Mouse (Mus musculus): ENCODE data around the gene Wscd2. TPM values are rescaled to one million over a fixed set of nuclear protein-coding genes. Genes with fewer than 3 reads are reported as not detected.

Gene Wscd2
- total and polyA plus RNA-seq, 3 experiments, result 0.38 to 0.51 (median 0.39) TPM

GRCm38 (mm10) chr5:113637631-113638030 lies 147.5 kb downstream of the Wscd2 start:
- Histone ChIP-seq H3K4me3 (replicated peaks in 1 of 3; ENCODE audit: low read depth in 2 of 3, low read length in 2 of 3, poor library complexity in 1 of 3) (no peak overlapping the region), H3K79me2 (replicated peaks; ENCODE audit: control insufficient read depth, extremely low read depth, insufficient read depth, poor library complexity, severe bottlenecking) (no peaks in the 10 kb centered on the region), H3K4me2 (ENCODE audit: insufficient read depth, low read depth, poor library complexity, severe bottlenecking) (no peak overlapping the region), H3K4me1 (ENCODE audit: control insufficient read depth in 1 of 2, insufficient read depth in 2 of 2) (0 out of 4 replicates have a peak, but pooled peaks cover 0 to 3% of the 10 kb centered on the region in 2 experiments), H3K36me3 (replicated peaks in 1 of 2; ENCODE audit: control insufficient read depth in 1 of 2, insufficient read depth in 1 of 2, low read length in 1 of 2) (no peaks in the 10 kb centered on the region), H3K9ac (ENCODE audit: insufficient read depth, low read depth) (no peak overlapping the region), H3K27ac (ENCODE audit: insufficient read depth, low read depth) (no peak overlapping the region), H3K9me3 (replicated peaks; ENCODE audit: low read length) (no peaks in the 10 kb centered on the region), H3K27me3 (replicated peaks) (peaks cover 91% of the 10 kb centered on the region)
- in situ Hi-C loops (cut with MboI; ENCODE audit: low pct_ligation_motif_present, low pct_unique_long_range_greater_than_20kb, low sequenced_read_pairs), result no loop called here
- no peak for TF ChIP-seq ELF1 (IDR thresholded peaks at IDR 0.05; ENCODE audit: low read depth, low read length)
- TF ChIP-seq ZKSCAN1 (IDR thresholded peaks at IDR 0.05; ENCODE audit: borderline replicate concordance, low read depth, low read length), result no peak
- no peak for TF ChIP-seq MEF2A (IDR thresholded peaks at IDR 0.05; ENCODE audit: borderline replicate concordance, low read depth, low read length)
- no peak for TF ChIP-seq POLR2AphosphoS2 (IDR thresholded peaks at IDR 0.05; ENCODE audit: low read depth, low read length)
- no peak for TF ChIP-seq E2F4 (IDR thresholded peaks at IDR 0.05; ENCODE audit: insufficient replicate concordance, low read depth, low read length)
- no peak for TF ChIP-seq ZNF384 (IDR thresholded peaks at IDR 0.05; ENCODE audit: low read depth, low read length)
- no peak for TF ChIP-seq NRF1 (IDR thresholded peaks at IDR 0.05; ENCODE audit: low read depth, low read length)
- TF ChIP-seq MAFK (IDR thresholded peaks at IDR 0.05; ENCODE audit: insufficient replicate concordance, low read length), result no peak
- no peak for TF ChIP-seq USF2 (conservative IDR thresholded peaks at IDR 0.05; ENCODE audit: low read depth, low read length)
- TF ChIP-seq HCFC1 (IDR thresholded peaks at IDR 0.05; ENCODE audit: low read depth, low read length), result no peak
- no peak for TF ChIP-seq CTCF (conservative IDR thresholded peaks at IDR 0.05 in 1 of 2, IDR thresholded peaks at IDR 0.05 in 1 of 2; ENCODE audit: low read depth in 2 of 2, low read length in 2 of 2)
- no peak for TF ChIP-seq KAT2A (IDR thresholded peaks at IDR 0.05; ENCODE audit: insufficient replicate concordance, low read length)
- TF ChIP-seq GABPA (IDR thresholded peaks at IDR 0.05; ENCODE audit: insufficient replicate concordance, low read depth, low read length), result no peak
- no peak for TF ChIP-seq JUND (conservative IDR thresholded peaks at IDR 0.05; ENCODE audit: low read depth, low read length)
- no peak for TF ChIP-seq CHD2 (IDR thresholded peaks at IDR 0.05; ENCODE audit: low read length)
- no peak for TF ChIP-seq UBTF (IDR thresholded peaks at IDR 0.05; ENCODE audit: low read depth, low read length)
- no peak for TF ChIP-seq EP300 (IDR thresholded peaks at IDR 0.05; ENCODE audit: low read length)
- no peak for TF ChIP-seq ZC3H11A (IDR thresholded peaks at IDR 0.05; ENCODE audit: low read depth, low read length)
- TF ChIP-seq MAZ (IDR thresholded peaks at IDR 0.05; ENCODE audit: low read depth, low read length), result no peak
- DNase-seq (ENCODE audit: extremely low read depth), result no peak
- dilution Hi-C loops (cut with MboI; ENCODE audit: extremely low pct_ligation_motif_present, extremely low pct_unique_long_range_greater_than_20kb, low sequenced_read_pairs), result no loop called here

DNA sequence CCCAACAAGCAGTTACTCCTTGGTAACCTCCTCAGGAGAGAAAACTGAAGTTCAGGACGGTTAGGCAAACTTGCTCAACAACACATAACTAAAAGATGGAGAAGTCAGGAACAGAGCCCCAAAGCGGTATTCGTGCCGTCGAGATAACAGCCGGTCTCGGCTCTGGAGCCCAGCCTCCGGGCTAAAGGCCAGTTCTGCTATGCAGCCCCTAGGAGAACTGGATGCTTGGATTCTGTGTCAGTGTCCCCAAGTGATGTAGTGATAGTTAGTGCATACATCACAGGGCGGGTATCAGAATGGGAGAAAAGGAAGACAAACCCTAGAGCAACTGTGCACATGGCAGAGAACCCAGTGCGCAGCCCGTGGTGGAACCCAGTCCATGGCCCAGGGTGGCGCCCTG lies 147.9 kb downstream of the Wscd2 start:
- no peak overlapping the region for H3K4me3 ChIP-seq (replicated peaks in 1 of 3; ENCODE audit: low read depth in 2 of 3, low read length in 2 of 3, poor library complexity in 1 of 3)
- H3K4me2 ChIP-seq (ENCODE audit: insufficient read depth, low read depth, poor library complexity, severe bottlenecking), result no peak overlapping the region
- in situ Hi-C loops (cut with MboI; ENCODE audit: low pct_ligation_motif_present, low pct_unique_long_range_greater_than_20kb, low sequenced_read_pairs), result no loop called here
- H3K36me3 ChIP-seq (replicated peaks in 1 of 2; ENCODE audit: control insufficient read depth in 1 of 2, insufficient read depth in 1 of 2, low read length in 1 of 2), result no peaks in the 10 kb centered on the region
- H3K79me2 ChIP-seq (replicated peaks; ENCODE audit: control insufficient read depth, extremely low read depth, insufficient read depth, poor library complexity, severe bottlenecking), result no peaks in the 10 kb centered on the region
- H3K4me1 ChIP-seq (ENCODE audit: control insufficient read depth in 1 of 2, insufficient read depth in 2 of 2), result 0 out of 4 replicates have a peak, but pooled peaks cover 0 to 3% of the 10 kb centered on the region in 2 experiments
- TF ChIP-seq ZNF384 (IDR thresholded peaks at IDR 0.05; ENCODE audit: low read depth, low read length) (no peak), MXI1 (IDR thresholded peaks at IDR 0.05; ENCODE audit: low read depth, low read length) (no peak), SMC3 (IDR thresholded peaks at IDR 0.05; ENCODE audit: low read depth, low read length) (no peak), KAT2A (IDR thresholded peaks at IDR 0.05; ENCODE audit: insufficient replicate concordance, low read length) (no peak), E2F4 (IDR thresholded peaks at IDR 0.05; ENCODE audit: insufficient replicate concordance, low read depth, low read length) (no peak), POLR2A (IDR thresholded peaks at IDR 0.05; ENCODE audit: low read depth, low read length) (no peak), NRF1 (IDR thresholded peaks at IDR 0.05; ENCODE audit: low read depth, low read length) (no peak), GABPA (IDR thresholded peaks at IDR 0.05; ENCODE audit: insufficient replicate concordance, low read depth, low read length) (no peak), ETS1 (conservative IDR thresholded peaks at IDR 0.05; ENCODE audit: low read depth, low read length) (no peak), UBTF (IDR thresholded peaks at IDR 0.05; ENCODE audit: low read depth, low read length) (no peak), SIN3A (IDR thresholded peaks at IDR 0.05; ENCODE audit: low read length) (no peak), MYC (IDR thresholded peaks at IDR 0.05; ENCODE audit: low read depth, low read length) (no peak), HCFC1 (IDR thresholded peaks at IDR 0.05; ENCODE audit: low read depth, low read length) (no peak), MAZ (IDR thresholded peaks at IDR 0.05; ENCODE audit: low read depth, low read length) (no peak), ELF1 (IDR thresholded peaks at IDR 0.05; ENCODE audit: low read depth, low read length) (no peak), PAX5 (IDR thresholded peaks at IDR 0.05; ENCODE audit: low read length) (no peak), JUN (IDR thresholded peaks at IDR 0.05; ENCODE audit: insufficient read depth, low read depth, low read length) (no peak), ZC3H11A (IDR thresholded peaks at IDR 0.05; ENCODE audit: low read depth, low read length) (no peak)
- H3K27me3 ChIP-seq (replicated peaks), result peaks cover 91% of the 10 kb centered on the region
- H3K9me3 ChIP-seq (replicated peaks; ENCODE audit: low read length), result no peaks in the 10 kb centered on the region
- no peak overlapping the region for H3K9ac ChIP-seq (ENCODE audit: insufficient read depth, low read depth)
- DNase-seq (ENCODE audit: extremely low read depth), result no peak
- no peak overlapping the region for H3K27ac ChIP-seq (ENCODE audit: insufficient read depth, low read depth)
- dilution Hi-C loops (cut with MboI; ENCODE audit: extremely low pct_ligation_motif_present, extremely low pct_unique_long_range_greater_than_20kb, low sequenced_read_pairs), result no loop called here

Measured in CH12.LX (cell line).